Mouse (Mus musculus): Measurements from ENCODE around the gene Zfyve21.

- TF ChIP-seq CTCF (IDR thresholded peaks at IDR 0.05; ENCODE audit: extremely low read depth, insufficient read length, insufficient replicate concordance, low read depth, low read length) (no peak), POLR2A (IDR thresholded peaks at IDR 0.05; ENCODE audit: low read depth, low read length) (no peak)
Measured at GRCm38 (mm10) chr12:111845953-111846352, 32.0 kb downstream of the Zfyve21 start.

Measured in small intestine, adult 2 months (tissue).